Mouse (Mus musculus): ENCODE data around the gene Fam45a. TPM values are rescaled to one million over a fixed set of nuclear protein-coding genes. Genes with fewer than 3 reads are reported as not detected.

Fam45a gene
- 31.0 and 32.4 TPM in 2 replicates for polyA plus RNA-seq (2014; fragmentation: Nextera tagmentation; extraction: Ambion mirVana)

GRCm38 (mm10) chr19:60811098-60812035, at the start of gene Fam45a:
Gene Fam45a, plus strand, starts transcription at chr19:60811585.
- 3% methylated on average over 36 of the region's 45 CpGs for WGBS
- H3K27me3 ChIP-seq (ENCODE audit: control insufficient read depth, insufficient read depth, low read length) = no peaks in the 10 kb centered on the region
- H3K4me3 ChIP-seq (ENCODE audit: low read length) = peak within 1 kb of the TSS; percentile 83
- peak; percentile 100 for ATAC-seq (ENCODE audit: low FRiP score, low TSS enrichment)
- peaks cover 10% of the 10 kb centered on the region for H3K4me1 ChIP-seq (ENCODE audit: control insufficient read depth, insufficient read depth, low read length)
- H3K4me2 ChIP-seq (replicated peaks; ENCODE audit: low read depth, low read length) = peak within 1 kb of the TSS; percentile 75
- no peaks in the 10 kb centered on the region for H3K9me3 ChIP-seq (ENCODE audit: control insufficient read depth, low read length)
- peaks cover 11% of the 10 kb centered on the region; the same call in 1 of the 2 replicates for H3K36me3 ChIP-seq (ENCODE audit: control insufficient read depth, insufficient read depth, low read length)
- peak within 1 kb of the TSS; percentile 84 for H3K9ac ChIP-seq (ENCODE audit: low read depth, low read length)
- H3K27ac ChIP-seq (ENCODE audit: low read depth, low read length) = 0 out of 2 replicates have a peak within 1 kb of the TSS, but pooled peaks have one; percentile 5

DNA sequence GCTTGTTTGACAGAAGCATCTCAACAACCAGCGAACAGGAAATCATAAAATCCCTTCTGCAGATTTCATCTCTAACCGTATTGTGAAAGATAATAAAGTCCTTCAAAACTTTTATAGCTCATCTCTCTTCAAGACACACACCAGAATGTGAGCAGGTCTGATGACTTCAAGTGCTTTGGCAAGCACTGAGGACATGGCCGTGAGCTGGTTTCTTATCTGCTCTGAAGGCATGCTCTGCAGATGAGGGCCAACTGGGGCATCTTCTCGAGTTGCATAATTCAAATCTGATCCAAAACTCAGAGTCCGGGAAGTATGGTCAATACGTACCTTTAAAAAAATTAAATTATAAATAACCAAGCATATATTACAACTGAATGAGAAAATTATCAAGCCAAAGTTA, 38.0 kb upstream of the Fam45a start:
- no peaks in the 10 kb centered on the region for H3K9me3 ChIP-seq (ENCODE audit: control insufficient read depth, low read length)
- H3K36me3 ChIP-seq (ENCODE audit: control insufficient read depth, insufficient read depth, low read length) = peaks cover 94% of the 10 kb centered on the region
- WGBS = 92% methylated on average over 6 of the region's 6 CpGs
- H3K4me1 ChIP-seq (ENCODE audit: control insufficient read depth, insufficient read depth, low read length) = no peaks in the 10 kb centered on the region
- no peak overlapping the region for H3K9ac ChIP-seq (ENCODE audit: low read depth, low read length)
- H3K4me3 ChIP-seq (ENCODE audit: low read length) = no peak overlapping the region
- no peak overlapping the region for H3K4me2 ChIP-seq (replicated peaks; ENCODE audit: low read depth, low read length)
- no peak overlapping the region for H3K27ac ChIP-seq (ENCODE audit: low read depth, low read length)
- no peak for ATAC-seq (ENCODE audit: low FRiP score, low TSS enrichment)
- no peaks in the 10 kb centered on the region for H3K27me3 ChIP-seq (ENCODE audit: control insufficient read depth, insufficient read depth, low read length)

GRCm38 (mm10) chr19:60782034-60782433, 29.4 kb upstream of the Fam45a start:
- 91% methylated on average over 3 of the region's 3 CpGs for WGBS
- Histone ChIP-seq H3K27me3 (ENCODE audit: control insufficient read depth, insufficient read depth, low read length) (no peaks in the 10 kb centered on the region), H3K4me3 (ENCODE audit: low read length) (no peak overlapping the region), H3K36me3 (ENCODE audit: control insufficient read depth, insufficient read depth, low read length) (peaks cover 46% of the 10 kb centered on the region), H3K4me1 (ENCODE audit: control insufficient read depth, insufficient read depth, low read length) (peaks cover 7% of the 10 kb centered on the region; the same call in 1 of the 2 replicates), H3K9me3 (ENCODE audit: control insufficient read depth, low read length) (no peaks in the 10 kb centered on the region), H3K9ac (ENCODE audit: low read depth, low read length) (no peak overlapping the region), H3K4me2 (replicated peaks; ENCODE audit: low read depth, low read length) (no peak overlapping the region), H3K27ac (ENCODE audit: low read depth, low read length) (no peak overlapping the region)
- no peak for ATAC-seq (ENCODE audit: low FRiP score, low TSS enrichment)

GRCm38 (mm10) chr19:60784712-60785111, 26.7 kb upstream of the Fam45a start:
- Histone ChIP-seq H3K36me3 (ENCODE audit: control insufficient read depth, insufficient read depth, low read length) (peaks cover 24% of the 10 kb centered on the region), H3K4me3 (ENCODE audit: low read length) (no peak overlapping the region)

DNA sequence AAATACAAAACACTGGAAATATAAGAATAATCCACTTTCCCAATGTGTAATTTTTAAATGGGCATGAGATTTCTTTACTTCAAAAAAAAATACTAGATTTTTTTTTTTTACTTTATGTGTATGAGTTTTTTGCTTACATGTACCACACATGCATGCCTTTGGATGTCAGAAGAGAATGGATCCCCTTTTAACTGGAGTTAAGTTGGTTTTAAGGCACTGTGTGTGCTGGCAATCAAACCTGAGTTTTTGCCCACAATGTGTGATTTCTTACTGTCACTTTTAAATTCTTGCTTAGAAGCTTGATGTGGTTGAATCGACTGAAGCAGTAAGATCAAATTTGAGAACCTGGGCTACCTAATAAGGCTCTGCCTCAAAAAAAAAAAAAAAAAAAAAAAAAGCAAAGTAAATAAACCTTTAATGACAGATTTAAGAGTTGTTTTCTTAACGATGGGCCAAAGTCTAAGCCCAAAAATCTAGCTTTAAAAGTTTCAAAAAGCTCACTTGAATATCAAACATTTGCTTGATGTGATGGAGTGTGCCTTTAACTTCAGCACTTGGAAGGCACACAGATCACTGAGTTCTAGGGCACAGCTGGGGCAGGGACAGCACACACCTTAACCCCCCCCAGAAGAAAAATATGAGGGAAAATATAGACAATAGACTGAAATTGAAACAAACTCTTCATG, 23.8 kb upstream of the Fam45a start:
- 22% methylated on average over 2 of the region's 2 CpGs for WGBS
- ATAC-seq (ENCODE audit: low FRiP score, low TSS enrichment) = no peak
- H3K4me1 ChIP-seq (ENCODE audit: control insufficient read depth, insufficient read depth, low read length) = peaks cover 14% of the 10 kb centered on the region
- H3K9me3 ChIP-seq (ENCODE audit: control insufficient read depth, low read length) = no peaks in the 10 kb centered on the region
- H3K36me3 ChIP-seq (ENCODE audit: control insufficient read depth, insufficient read depth, low read length) = 0 out of 2 replicates have a peak, but pooled peaks cover 7% of the 10 kb centered on the region
- no peak overlapping the region for H3K9ac ChIP-seq (ENCODE audit: low read depth, low read length)
- peak overlapping the region; percentile 99; the same call in 1 of the 2 replicates for H3K4me3 ChIP-seq (ENCODE audit: low read length)
- H3K27me3 ChIP-seq (ENCODE audit: control insufficient read depth, insufficient read depth, low read length) = no peaks in the 10 kb centered on the region
- peak overlapping the region; percentile 74 for H3K4me2 ChIP-seq (replicated peaks; ENCODE audit: low read depth, low read length)
- H3K27ac ChIP-seq (ENCODE audit: low read depth, low read length) = no peak overlapping the region

More at GRCm38 (mm10) chr19:60784712-60785111, 26.7 kb upstream of the Fam45a start:
- Histone ChIP-seq H3K9ac (ENCODE audit: low read depth, low read length) (no peak overlapping the region), H3K27me3 (ENCODE audit: control insufficient read depth, insufficient read depth, low read length) (no peaks in the 10 kb centered on the region), H3K4me2 (replicated peaks; ENCODE audit: low read depth, low read length) (no peak overlapping the region), H3K4me1 (ENCODE audit: control insufficient read depth, insufficient read depth, low read length) (peaks cover 14% of the 10 kb centered on the region), H3K9me3 (ENCODE audit: control insufficient read depth, low read length) (no peaks in the 10 kb centered on the region), H3K27ac (ENCODE audit: low read depth, low read length) (no peak overlapping the region)
- no peak for ATAC-seq (ENCODE audit: low FRiP score, low TSS enrichment)
- WGBS = 62% methylated on average over 1 of the region's 1 CpGs

DNA sequence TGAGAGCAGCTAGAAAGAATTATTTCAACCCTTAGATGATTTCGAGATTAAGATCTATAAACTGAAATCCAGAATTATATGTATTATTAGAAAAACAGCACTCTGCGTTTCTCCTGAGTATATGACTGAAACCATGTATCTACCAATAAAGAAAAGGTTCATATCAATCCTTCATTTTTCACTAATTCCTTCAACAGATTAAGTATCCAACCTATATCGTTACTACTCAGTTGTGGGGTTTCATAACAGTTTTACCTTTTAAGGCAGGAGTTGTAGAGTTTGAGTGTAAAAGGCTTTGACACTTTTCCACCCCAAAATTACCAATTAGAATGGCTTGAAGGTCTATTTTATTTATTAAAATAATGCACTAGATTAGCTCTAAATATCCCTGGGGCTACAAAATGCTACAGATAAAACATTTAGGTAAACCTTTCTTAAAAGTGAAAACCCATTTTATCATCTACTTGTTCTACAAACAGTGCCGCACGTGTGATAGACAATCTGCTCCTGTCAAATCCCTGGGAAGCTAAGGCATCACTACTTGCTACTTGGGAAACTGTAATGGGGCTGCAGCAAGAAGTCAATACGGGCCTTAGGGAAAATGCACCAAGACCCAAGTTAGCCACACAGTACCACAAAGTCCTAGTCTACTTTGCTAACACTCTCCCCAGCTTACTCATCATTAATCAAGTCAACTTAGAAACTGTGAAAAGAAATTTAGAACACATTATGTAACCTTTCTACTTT, 23.0 kb upstream of the Fam45a start:
- 33% methylated on average over 6 of the region's 6 CpGs for WGBS
- H3K9ac ChIP-seq (ENCODE audit: low read depth, low read length) = peak overlapping the region; percentile 100; the same call in 1 of the 2 replicates
- ATAC-seq (ENCODE audit: low FRiP score, low TSS enrichment) = no peak

GRCm38 (mm10) chr19:60789452-60789851, 21.9 kb upstream of the Fam45a start:
- peak overlapping the region; percentile 100 for H3K9ac ChIP-seq (ENCODE audit: low read depth, low read length)
- WGBS = under 1% methylated on average over 7 of the region's 7 CpGs
- peaks cover 14% of the 10 kb centered on the region for H3K4me1 ChIP-seq (ENCODE audit: control insufficient read depth, insufficient read depth, low read length)

More for the DNA sequence above, 23.0 kb upstream of the Fam45a start:
- H3K4me2 ChIP-seq (replicated peaks; ENCODE audit: low read depth, low read length) = peak overlapping the region; percentile 74
- peaks cover 14% of the 10 kb centered on the region for H3K4me1 ChIP-seq (ENCODE audit: control insufficient read depth, insufficient read depth, low read length)
- peak overlapping the region; percentile 99 for H3K4me3 ChIP-seq (ENCODE audit: low read length)
- no peaks in the 10 kb centered on the region for H3K9me3 ChIP-seq (ENCODE audit: control insufficient read depth, low read length)
- H3K27ac ChIP-seq (ENCODE audit: low read depth, low read length) = no peak overlapping the region
- no peaks in the 10 kb centered on the region for H3K27me3 ChIP-seq (ENCODE audit: control insufficient read depth, insufficient read depth, low read length)
- H3K36me3 ChIP-seq (ENCODE audit: control insufficient read depth, insufficient read depth, low read length) = 0 out of 2 replicates have a peak, but pooled peaks cover 7% of the 10 kb centered on the region

GRCm38 (mm10) chr19:60789919-60790506, 21.4 kb upstream of the Fam45a start:
- WGBS = under 1% methylated on average over 54 of the region's 60 CpGs
- ATAC-seq (ENCODE audit: low FRiP score, low TSS enrichment) = peak; percentile 70
- H3K4me2 ChIP-seq (replicated peaks; ENCODE audit: low read depth, low read length) = peak overlapping the region; percentile 74

More at GRCm38 (mm10) chr19:60789452-60789851, 21.9 kb upstream of the Fam45a start:
- H3K36me3 ChIP-seq (ENCODE audit: control insufficient read depth, insufficient read depth, low read length) = 0 out of 2 replicates have a peak, but pooled peaks cover 4% of the 10 kb centered on the region
- peak overlapping the region; percentile 91 for H3K27ac ChIP-seq (ENCODE audit: low read depth, low read length)
- peak overlapping the region; percentile 74 for H3K4me2 ChIP-seq (replicated peaks; ENCODE audit: low read depth, low read length)
- no peaks in the 10 kb centered on the region for H3K27me3 ChIP-seq (ENCODE audit: control insufficient read depth, insufficient read depth, low read length)
- no peaks in the 10 kb centered on the region for H3K9me3 ChIP-seq (ENCODE audit: control insufficient read depth, low read length)
- peak overlapping the region; percentile 99 for H3K4me3 ChIP-seq (ENCODE audit: low read length)
- ATAC-seq (ENCODE audit: low FRiP score, low TSS enrichment) = no peak

More at GRCm38 (mm10) chr19:60789919-60790506, 21.4 kb upstream of the Fam45a start:
- H3K27me3 ChIP-seq (ENCODE audit: control insufficient read depth, insufficient read depth, low read length) = no peaks in the 10 kb centered on the region
- H3K36me3 ChIP-seq (ENCODE audit: control insufficient read depth, insufficient read depth, low read length) = 0 out of 2 replicates have a peak, but pooled peaks cover 2% of the 10 kb centered on the region
- peaks cover 14% of the 10 kb centered on the region for H3K4me1 ChIP-seq (ENCODE audit: control insufficient read depth, insufficient read depth, low read length)
- H3K4me3 ChIP-seq (ENCODE audit: low read length) = peak overlapping the region; percentile 99
- H3K9ac ChIP-seq (ENCODE audit: low read depth, low read length) = peak overlapping the region; percentile 100
- no peaks in the 10 kb centered on the region for H3K9me3 ChIP-seq (ENCODE audit: control insufficient read depth, low read length)
- peak overlapping the region; percentile 91 for H3K27ac ChIP-seq (ENCODE audit: low read depth, low read length)

All from kidney, embryonic 14.5 days (tissue).